In genomic region chr9:67825527-67825926, GRCm38 (mm10) we compare ENCODE assay signal across 31 mouse cellular contexts. TPM values are rescaled to one million over a fixed set of nuclear protein-coding genes. Genes with fewer than 3 reads are reported as not detected.
DNase-seq lines count a peak whose midpoint lies in the region; ATAC-seq and TF ChIP-seq lines count a peak whose summit lies in the region.
"Had no signal": no experiment of that assay in that cellular context is flagged by ENCODE, and none has a peak within 500 bp of the region (broad histone marks: within the 10 kb centered on the region; RNA-seq: fewer than 3 reads in every experiment).

No protein-coding gene starts in this region.

- H3K4me3 ChIP-seq in liver, embryonic 14.5 days (ENCODE audit: insufficient read depth in 1 of 2, low read depth in 2 of 2, low read length in 2 of 2), result no peak overlapping the region
- no peak overlapping the region for H3K4me3 ChIP-seq in liver, postnatal 0 days (ENCODE audit: low read depth, low read length)
- H3K4me3 ChIP-seq in ES-Bruce4 (ENCODE audit: low read depth, low read length) (no peak overlapping the region), MEL (ENCODE audit: control insufficient read depth in 1 of 2, insufficient read depth in 1 of 2, low read depth in 2 of 2, low read length in 2 of 2) (no peak overlapping the region)
- H3K4me3 ChIP-seq: erythroblast, embryonic 14.5 days; heart, embryonic 12.5 days; limb, embryonic 13.5 days had no signal

- no peaks in the 10 kb centered on the region for H3K9me3 ChIP-seq in liver, embryonic 14.5 days (ENCODE audit: control insufficient read depth, low read length)
- no peaks in the 10 kb centered on the region for H3K9me3 ChIP-seq in liver, postnatal 0 days (ENCODE audit: low read length)
- H3K9me3 ChIP-seq in ES-Bruce4 (replicated peaks; ENCODE audit: control insufficient read depth, insufficient read depth, low read length, poor library complexity, severe bottlenecking) (no peaks in the 10 kb centered on the region), MEL (replicated peaks; ENCODE audit: insufficient read depth, low read length) (no peaks in the 10 kb centered on the region)

- H3K36me3 ChIP-seq in liver, embryonic 14.5 days (replicated peaks; ENCODE audit: control insufficient read depth, insufficient read depth, low read depth), result no peaks in the 10 kb centered on the region
- no peaks in the 10 kb centered on the region for H3K36me3 ChIP-seq in liver, postnatal 0 days (replicated peaks; ENCODE audit: insufficient read depth, low read length)
- H3K36me3 ChIP-seq in ES-Bruce4 (ENCODE audit: control insufficient read depth, insufficient read depth, low read length, poor library complexity, severe bottlenecking) (no peaks in the 10 kb centered on the region), MEL (ENCODE audit: control insufficient read depth in 1 of 2, insufficient read depth in 2 of 2, low read length in 2 of 2) (no peaks in the 10 kb centered on the region)
- H3K36me3 ChIP-seq: heart, embryonic 12.5 days; limb, embryonic 13.5 days had no signal

- no peak for TF ChIP-seq RAD21 in MEL (IDR thresholded peaks at IDR 0.05; ENCODE audit: low read depth, low read length)

- H3K27ac ChIP-seq in liver, embryonic 14.5 days, result no peak overlapping the region
- no peak overlapping the region for H3K27ac ChIP-seq in liver, postnatal 0 days (ENCODE audit: low read depth)
- no peak overlapping the region for H3K27ac ChIP-seq in ES-Bruce4 (ENCODE audit: insufficient read depth, low read length)
- H3K27ac ChIP-seq in MEL (ENCODE audit: control insufficient read depth, low read depth, low read length), result no peak overlapping the region
- H3K27ac ChIP-seq: hindbrain, embryonic 14.5 days; limb, embryonic 13.5 days; stomach, postnatal 0 days had no signal

- no peak for ATAC-seq in liver, embryonic 14.5 days (ENCODE audit: insufficient read depth)
- ATAC-seq in liver, postnatal 0 days, result no peak
- ATAC-seq: inflammation-experienced regulatory T-cells, adult 6 months; midbrain, embryonic 16.5 days had no signal

- no peaks in the 10 kb centered on the region for H3K4me1 ChIP-seq in liver, embryonic 14.5 days (replicated peaks; ENCODE audit: control insufficient read depth in 2 of 2, insufficient read depth in 2 of 2, low read length in 1 of 2)
- H3K4me1 ChIP-seq in liver, postnatal 0 days (ENCODE audit: insufficient read depth), result peaks cover 3% of the 10 kb centered on the region; the same call in 1 of the 2 replicates
- no peaks in the 10 kb centered on the region for H3K4me1 ChIP-seq in ES-Bruce4 (ENCODE audit: control insufficient read depth, insufficient read depth, low read length)
- H3K4me1 ChIP-seq in MEL (ENCODE audit: control insufficient read depth in 1 of 2, insufficient read depth in 2 of 2, low read length in 2 of 2), result no peaks in the 10 kb centered on the region

- no peak for TF ChIP-seq EP300 in liver, embryonic 14.5 days (IDR thresholded peaks at IDR 0.05; ENCODE audit: low read depth)
- TF ChIP-seq EP300 in liver, postnatal 0 days (IDR thresholded peaks at IDR 0.05; ENCODE audit: low read depth), result no peak
- TF ChIP-seq EP300 in ES-Bruce4 (IDR thresholded peaks at IDR 0.05; ENCODE audit: insufficient read depth, low read depth, low read length), result no peak
- no peak for TF ChIP-seq EP300 in MEL (IDR thresholded peaks at IDR 0.05; ENCODE audit: low read depth in 1 of 2, low read length in 2 of 2)

- 73% methylated on average over 7 of the region's 7 CpGs for WGBS in liver, embryonic 14.5 days (ENCODE audit: insufficient replicate concordance)
- 77% methylated on average over 7 of the region's 7 CpGs for WGBS in liver, postnatal 0 days (ENCODE audit: insufficient replicate concordance)

- H3K4me2 ChIP-seq in liver, embryonic 14.5 days (ENCODE audit: low read depth), result no peak overlapping the region
- no peak overlapping the region for H3K4me2 ChIP-seq in liver, postnatal 0 days (ENCODE audit: low read depth, low read length)
- H3K4me2 ChIP-seq: heart, embryonic 12.5 days; hindbrain, embryonic 14.5 days; limb, embryonic 13.5 days; liver, embryonic 11.5 days had no signal

- peaks cover 17% of the 10 kb centered on the region for H3K27me3 ChIP-seq in liver, embryonic 14.5 days (ENCODE audit: control insufficient read depth, insufficient read depth, low read length)
- peaks cover 13% of the 10 kb centered on the region; the same call in 1 of the 2 replicates for H3K27me3 ChIP-seq in liver, postnatal 0 days (ENCODE audit: insufficient read depth, low read length)
- H3K27me3 ChIP-seq in ES-Bruce4 (ENCODE audit: control insufficient read depth, insufficient read depth, low read length, poor library complexity, severe bottlenecking), result no peaks in the 10 kb centered on the region; the same call in 1 of the 2 replicates
- no peaks in the 10 kb centered on the region for H3K27me3 ChIP-seq in MEL (ENCODE audit: control insufficient read depth in 1 of 2, insufficient read depth in 2 of 2, low read length in 2 of 2)

- peak; percentile 33; the same call in 1 of the 2 replicates for TF ChIP-seq CTCF in liver, embryonic 14.5 days (IDR thresholded peaks at IDR 0.05; ENCODE audit: low read depth)
- TF ChIP-seq CTCF in liver, postnatal 0 days (IDR thresholded peaks at IDR 0.05; ENCODE audit: low read depth), result no peak
- peak; percentile 29 for TF ChIP-seq CTCF in ES-Bruce4 (IDR thresholded peaks at IDR 0.05; ENCODE audit: low read depth, low read length)
- peak in 2 of 3 experiments; percentile 17 to 25; a peak in 2 of 6 replicates for TF ChIP-seq CTCF in MEL (IDR thresholded peaks at IDR 0.05 in 2 of 3, conservative IDR thresholded peaks at IDR 0.05 in 1 of 3; ENCODE audit: control insufficient read depth in 1 of 3, insufficient read depth in 1 of 3, low read depth in 2 of 3, low read length in 3 of 3, poor library complexity in 1 of 3, severe bottlenecking in 1 of 3)

- no peak for TF ChIP-seq POLR2A in ES-Bruce4 (IDR thresholded peaks at IDR 0.05; ENCODE audit: insufficient read depth, low read length)
- TF ChIP-seq POLR2A in MEL (IDR thresholded peaks at IDR 0.05; ENCODE audit: control insufficient read depth in 1 of 2, insufficient read depth in 1 of 2, low read depth in 1 of 2, low read length in 2 of 2, poor library complexity in 1 of 2), result no peak

- no peak overlapping the region for H3K9ac ChIP-seq in liver, embryonic 14.5 days (replicated peaks)
- H3K9ac ChIP-seq in liver, postnatal 0 days (replicated peaks), result no peak overlapping the region
- H3K9ac ChIP-seq in ES-Bruce4 (ENCODE audit: low read depth, poor library complexity, severe bottlenecking) (no peak overlapping the region), MEL (ENCODE audit: control insufficient read depth, low read depth, low read length, poor library complexity, severe bottlenecking) (no peak overlapping the region)
- H3K9ac ChIP-seq: heart, embryonic 12.5 days; hindbrain, embryonic 14.5 days; limb, embryonic 13.5 days had no signal

- H3K79me2 ChIP-seq in MEL (ENCODE audit: control insufficient read depth, insufficient read depth, low read length, poor library complexity), result no peaks in the 10 kb centered on the region

- no peak for DNase-seq in liver, embryonic 14.5 days (ENCODE audit: low read depth in 3 of 3, low spot score in 3 of 3)
- DNase-seq in liver, postnatal 0 days, result no peak
- DNase-seq in MEL (ENCODE audit: low read depth, low spot score), result no peak
- peak; percentile 53 for DNase-seq in testis, postnatal 14 days (ENCODE audit: low spot score)
- DNase-seq in spleen, postnatal 14 days (ENCODE audit: low spot score in 2 of 2), result no peak
- DNase-seq: adrenal gland, postnatal 10 days; B cell, adult 2 months; cerebellum, adult 18-20 months; cerebellum, postnatal 10 days; gastrocnemius, postnatal 25 days; heart, adult 11 months; heart, postnatal 4 days; kidney, adult 11 months; kidney, postnatal 14 days; lung, adult 18-20 months; lung, postnatal 10 days; right cerebral cortex, adult 18-20 months; spleen, adult 18-20 months had no signal

TF ChIP-seq in MEL, 35 proteins besides CTCF, POLR2A, EP300 and RAD21 (continues in another document):
- TF ChIP-seq E2F4 (IDR thresholded peaks at IDR 0.05; ENCODE audit: borderline replicate concordance, low read depth, low read length) (no peak), POLR2AphosphoS2 (IDR thresholded peaks at IDR 0.05; ENCODE audit: low read length) (no peak), MYC (IDR thresholded peaks at IDR 0.05; ENCODE audit: low read depth, low read length) (no peak), MYB (IDR thresholded peaks at IDR 0.05; ENCODE audit: low read depth, low read length) (no peak), KAT2A (conservative IDR thresholded peaks at IDR 0.05; ENCODE audit: low read depth, low read length) (no peak), USF2 (IDR thresholded peaks at IDR 0.05; ENCODE audit: borderline replicate concordance in 1 of 2, insufficient read depth in 1 of 2, low read depth in 1 of 2, low read length in 2 of 2) (no peak), UBTF (IDR thresholded peaks at IDR 0.05; ENCODE audit: borderline replicate concordance, insufficient read depth, low read depth, low read length) (no peak), GATA1 (IDR thresholded peaks at IDR 0.05; ENCODE audit: low read depth, low read length) (no peak), GABPA (IDR thresholded peaks at IDR 0.05; ENCODE audit: low read depth, low read length) (no peak), RCOR1 (IDR thresholded peaks at IDR 0.05; ENCODE audit: low read depth, low read length) (no peak), TCF12 (IDR thresholded peaks at IDR 0.05; ENCODE audit: low read depth, low read length) (no peak), TAL1 (IDR thresholded peaks at IDR 0.05; ENCODE audit: low read length) (no peak), SMC3 (IDR thresholded peaks at IDR 0.05; ENCODE audit: low read depth, low read length) (no peak)

RNA-seq across cellular contexts. Expression of gene C2cd4a, which starts 6.6 kb away (rescaled TPM):
- 4.4 and 6.8 TPM in 2 replicates for polyA plus RNA-seq in liver, embryonic 14.5 days (2012; rRNA removed)
- polyA plus RNA-seq in liver, embryonic 14.5 days (2014; fragmentation: Nextera tagmentation; extraction: Ambion mirVana), result 0.81 and 1.5 TPM in 2 replicates
- 0.09 and 0.89 TPM in 2 replicates for polyA plus RNA-seq in liver, postnatal 0 days (2015; fragmentation: Nextera tagmentation; extraction: Ambion mirVana)
- polyA plus RNA-seq in ES-Bruce4 (2011; ENCODE audit: insufficient read depth, insufficient read length, low read depth, missing spikeins), result not detected in 2 replicates
- total RNA-seq in MEL (2012; rRNA removed), result not detected in 2 replicates
- not detected for polyA plus RNA-seq in MEL (2012; ENCODE audit: insufficient read depth in 1 of 2, insufficient read length in 2 of 2, low read depth in 1 of 2, low replicate concordance in 2 of 2, missing spikeins in 1 of 2)
- total RNA-seq: common myeloid progenitor, adult 5-6 weeks; heart, postnatal 4 days; neutrophil, adult 5-6 weeks had no signal
- polyA plus RNA-seq: heart, postnatal 0 days; inflammation-experienced regulatory T-cells, adult 6 months; neural tube, embryonic 11.5 days had no signal

RNA-seq across cellular contexts. Expression of gene Vps13c, which starts 14.7 kb away (rescaled TPM):
- 5.1 and 7.2 TPM in 2 replicates for polyA plus RNA-seq in liver, embryonic 14.5 days (2012; rRNA removed)
- 5.2 and 6.6 TPM in 2 replicates for polyA plus RNA-seq in liver, embryonic 14.5 days (2014; fragmentation: Nextera tagmentation; extraction: Ambion mirVana)
- 3.2 and 3.4 TPM in 2 replicates for polyA plus RNA-seq in liver, postnatal 0 days (2015; fragmentation: Nextera tagmentation; extraction: Ambion mirVana)
- polyA plus RNA-seq in ES-Bruce4 (2011; ENCODE audit: insufficient read depth, insufficient read length, low read depth, missing spikeins), result 24.0 and 34.2 TPM in 2 replicates
- 14.6 and 18.3 TPM in 2 replicates for total RNA-seq in MEL (2012; rRNA removed)
- 10 to 100 TPM in 1 of 2 experiments, not detected in 1; 28.3 TPM for polyA plus RNA-seq in MEL (2012; ENCODE audit: insufficient read depth in 1 of 2, insufficient read length in 2 of 2, low read depth in 1 of 2, low replicate concordance in 2 of 2, missing spikeins in 1 of 2)
